Mouse (Mus musculus): ENCODE measurements around the gene Neu1. TPM values are rescaled to one million over a fixed set of nuclear protein-coding genes. Genes with fewer than 3 reads are reported as not detected.

The Neu1 gene
- total and polyA plus RNA-seq, 3 experiments: 14.5 to 22.0 (median 14.5) TPM

GRCm38 (mm10) chr17:34980655-34981054, 49.6 kb downstream of the Neu1 start:
- Histone ChIP-seq H3K4me3 (peak overlapping the region; percentile 97), H3K27me3 (ENCODE audit: control insufficient read depth, insufficient read depth, low read length) (no peaks in the 10 kb centered on the region), H3K9ac (ENCODE audit: low read depth, low read length) (0 out of 2 replicates have a peak overlapping the region, but pooled peaks have one; percentile 17), H3K27ac (peak overlapping the region; percentile 99), H3K4me1 (ENCODE audit: control insufficient read depth, insufficient read depth, low read length) (peaks cover 4% of the 10 kb centered on the region), H3K79me2 (replicated peaks; ENCODE audit: control insufficient read depth, insufficient read depth, low read length) (peaks cover 2% of the 10 kb centered on the region; the same call in 1 of the 2 replicates), H3K36me3 (ENCODE audit: control insufficient read depth, insufficient read depth, low read length) (no peaks in the 10 kb centered on the region; the same call in 1 of the 2 replicates)
- TF ChIP-seq POLR2A (IDR thresholded peaks at IDR 0.05; ENCODE audit: insufficient read depth, low read depth, low read length) (no peak), CTCF (IDR thresholded peaks at IDR 0.05) (peak; percentile 89)
- DNase-seq: no peak
- intact Hi-C loops (cut with DNase I): loop anchor here (1.0 to 5.0 kb wide), 4 partner anchors 20 to 143 kb away; partner anchors contain the start of genes Dxo, Neu1, Stk19 and Vars
- WGBS: 6% methylated on average over 2 of the region's 2 CpGs

GRCm38 (mm10) chr17:34981690-34982180, 50.7 kb downstream of the Neu1 start, which contains the start of gene Lsm2:
TSS of gene Lsm2 (plus strand) at chr17:34981862.
- H3K4me1 ChIP-seq (ENCODE audit: control insufficient read depth, insufficient read depth, low read length): peaks cover 4% of the 10 kb centered on the region
- no peaks in the 10 kb centered on the region; the same call in 1 of the 2 replicates for H3K36me3 ChIP-seq (ENCODE audit: control insufficient read depth, insufficient read depth, low read length)
- peak; percentile 95 to 96 for DNase-seq
- peak within 1 kb of the TSS; percentile 99 for H3K27ac ChIP-seq
- H3K9ac ChIP-seq (ENCODE audit: low read depth, low read length): peak within 1 kb of the TSS; percentile 98
- H3K4me3 ChIP-seq: peak within 1 kb of the TSS; percentile 97
- WGBS: under 1% methylated on average over 58 of the region's 58 CpGs
- TF ChIP-seq POLR2A (IDR thresholded peaks at IDR 0.05; ENCODE audit: insufficient read depth, low read depth, low read length) (peak; percentile 99), CTCF (IDR thresholded peaks at IDR 0.05) (peak; percentile 32), EP300 (IDR thresholded peaks at IDR 0.05; ENCODE audit: insufficient read depth, low read depth, low read length) (peak; percentile 86)
- H3K27me3 ChIP-seq (ENCODE audit: control insufficient read depth, insufficient read depth, low read length): no peaks in the 10 kb centered on the region
- intact Hi-C loops (cut with DNase I): loop anchor here (2.0 to 5.0 kb wide), 4 partner anchors 19 to 144 kb away; partner anchors contain the start of genes Dxo, Nelfe, Neu1 and Skiv2l
- peaks cover 2% of the 10 kb centered on the region; the same call in 1 of the 2 replicates for H3K79me2 ChIP-seq (replicated peaks; ENCODE audit: control insufficient read depth, insufficient read depth, low read length)

- WGBS: 0% methylated on average over 15 of the region's 15 CpGs
- Histone ChIP-seq H3K9ac (ENCODE audit: low read depth, low read length) (peak overlapping the region; percentile 98), H3K36me3 (ENCODE audit: control insufficient read depth, insufficient read depth, low read length) (no peaks in the 10 kb centered on the region; the same call in 1 of the 2 replicates), H3K27me3 (ENCODE audit: control insufficient read depth, insufficient read depth, low read length) (no peaks in the 10 kb centered on the region), H3K4me1 (ENCODE audit: control insufficient read depth, insufficient read depth, low read length) (peaks cover 4% of the 10 kb centered on the region), H3K27ac (peak overlapping the region; percentile 99), H3K4me3 (peak overlapping the region; percentile 97), H3K79me2 (replicated peaks; ENCODE audit: control insufficient read depth, insufficient read depth, low read length) (peaks cover 2% of the 10 kb centered on the region; the same call in 1 of the 2 replicates)
- TF ChIP-seq CTCF (IDR thresholded peaks at IDR 0.05): no peak
- intact Hi-C loops (cut with DNase I): loop anchor here (2.0 to 5.0 kb wide), 2 partner anchors 132 to 145 kb away; partner anchors contain the start of genes Dxo, Nelfe, Skiv2l and Stk19
- DNase-seq: no peak
Measured at GRCm38 (mm10) chr17:34982328-34982727, 51.3 kb downstream of the Neu1 start.

- TF ChIP-seq EP300 (IDR thresholded peaks at IDR 0.05; ENCODE audit: insufficient read depth, low read depth, low read length) (no peak), CTCF (IDR thresholded peaks at IDR 0.05) (peak; percentile 93)
- 75% methylated on average over 2 of the region's 2 CpGs for WGBS
- no peak overlapping the region for H3K4me3 ChIP-seq
- no peaks in the 10 kb centered on the region for H3K27me3 ChIP-seq (ENCODE audit: control insufficient read depth, insufficient read depth, low read length)
- no peak overlapping the region for H3K27ac ChIP-seq
- DNase-seq: no peak
- H3K9ac ChIP-seq (ENCODE audit: low read depth, low read length): no peak overlapping the region
- intact Hi-C loops (cut with DNase I): loop anchor here (1.0 to 5.0 kb wide), 2 partner anchors 128 to 147 kb away; partner anchors contain the start of genes Dxo and Stk19
- H3K79me2 ChIP-seq (replicated peaks; ENCODE audit: control insufficient read depth, insufficient read depth, low read length): peaks cover 2% of the 10 kb centered on the region; the same call in 1 of the 2 replicates
- H3K4me1 ChIP-seq (ENCODE audit: control insufficient read depth, insufficient read depth, low read length): peaks cover 4% of the 10 kb centered on the region
- no peaks in the 10 kb centered on the region; the same call in 1 of the 2 replicates for H3K36me3 ChIP-seq (ENCODE audit: control insufficient read depth, insufficient read depth, low read length)
Measured at GRCm38 (mm10) chr17:34984218-34984617, 53.2 kb downstream of the Neu1 start.

Other genes with a start within 250 kb of the Neu1 start
Only the 30 nearest of the 38 such genes appear.
- gene Cyp21a1, start 126.7 kb upstream of the Neu1 start, total RNA-seq (2021): not detected
- gene Cyp21a1, start 126.7 kb upstream of the Neu1 start, polyA plus RNA-seq (2012; rRNA removed): 0.09 and 0.20 TPM in 2 replicates
- 1 to 10 TPM; 8.5 to 9.5 TPM for gene Stk19, start 94.3 kb upstream of the Neu1 start, total RNA-seq (2021)
- gene Stk19, start 94.3 kb upstream of the Neu1 start, polyA plus RNA-seq (2012; rRNA removed): 14.1 and 17.3 TPM in 2 replicates
- 10 to 100 TPM; 12.4 to 14.2 TPM for gene Dxo, start 94.2 kb upstream of the Neu1 start, total RNA-seq (2021)
- 22.9 and 28.3 TPM in 2 replicates for gene Dxo, start 94.2 kb upstream of the Neu1 start, polyA plus RNA-seq (2012; rRNA removed)
- 10 to 100 TPM; 18.1 to 26.8 TPM for gene Skiv2l, start 81.0 kb upstream of the Neu1 start, total RNA-seq (2021)
- gene Skiv2l, start 81.0 kb upstream of the Neu1 start, polyA plus RNA-seq (2012; rRNA removed): 28.9 and 37.7 TPM in 2 replicates
- 10 to 100 TPM; 14.9 to 15.8 TPM for gene Nelfe, start 80.9 kb upstream of the Neu1 start, total RNA-seq (2021)
- 12.3 and 15.5 TPM in 2 replicates for gene Nelfe, start 80.9 kb upstream of the Neu1 start, polyA plus RNA-seq (2012; rRNA removed)
- gene Cfb, start 68.7 kb upstream of the Neu1 start, total RNA-seq (2021): 1 to 10 TPM; 2.6 to 3.8 TPM
- 3.9 and 5.7 TPM in 2 replicates for gene Cfb, start 68.7 kb upstream of the Neu1 start, polyA plus RNA-seq (2012; rRNA removed)
- gene Zbtb12, start 51.8 kb upstream of the Neu1 start, total RNA-seq (2021): 1 to 10 TPM; 7.9 to 9.0 TPM
- gene Zbtb12, start 51.8 kb upstream of the Neu1 start, polyA plus RNA-seq (2012; rRNA removed): 10.0 and 11.0 TPM in 2 replicates
- gene Gm20547, start 49.2 kb upstream of the Neu1 start, total RNA-seq (2021): not detected
- not detected in 2 replicates for gene Gm20547, start 49.2 kb upstream of the Neu1 start, polyA plus RNA-seq (2012; rRNA removed)
- gene C2, start 33.0 kb upstream of the Neu1 start, total RNA-seq (2021): 1 to 10 TPM; 1.8 to 3.1 TPM
- gene C2, start 33.0 kb upstream of the Neu1 start, polyA plus RNA-seq (2012; rRNA removed): 4.5 and 8.1 TPM in 2 replicates
- gene Ehmt2, start 32.8 kb upstream of the Neu1 start, total RNA-seq (2021): 10 to 100 TPM; 38.0 to 42.6 TPM
- gene Ehmt2, start 32.8 kb upstream of the Neu1 start, polyA plus RNA-seq (2012; rRNA removed): 61.6 and 64.0 TPM in 2 replicates
- not detected for gene Slc44a4, start 16.8 kb upstream of the Neu1 start, total RNA-seq (2021)
- gene Slc44a4, start 16.8 kb upstream of the Neu1 start, polyA plus RNA-seq (2012; rRNA removed): 1.1 TPM in 1 of 2 replicates, not detected in the other
- gene Hspa1b, start 28.0 kb downstream of the Neu1 start, total RNA-seq (2021): 10 to 100 TPM in 1 of 2 experiments, 1 to 10 TPM in 1; 2.9 to 11.2 TPM
- gene Hspa1b, start 28.0 kb downstream of the Neu1 start, polyA plus RNA-seq (2012; rRNA removed): 2.0 and 6.3 TPM in 2 replicates
- gene Gm20481, start 38.7 kb downstream of the Neu1 start, total RNA-seq (2021): not detected
- gene Gm20481, start 38.7 kb downstream of the Neu1 start, polyA plus RNA-seq (2012; rRNA removed): not detected in 2 replicates
- 1 to 10 TPM; 3.3 to 9.8 TPM for gene Hspa1a, start 40.9 kb downstream of the Neu1 start, total RNA-seq (2021)
- gene Hspa1a, start 40.9 kb downstream of the Neu1 start, polyA plus RNA-seq (2012; rRNA removed): 3.0 and 5.9 TPM in 2 replicates
- 10 to 100 TPM in 1 of 2 experiments, 1 to 10 TPM in 1; 8.3 to 10.9 TPM for gene Hspa1l, start 41.5 kb downstream of the Neu1 start, total RNA-seq (2021)
- gene Hspa1l, start 41.5 kb downstream of the Neu1 start, polyA plus RNA-seq (2012; rRNA removed): 3.6 and 6.6 TPM in 2 replicates
- 10 to 100 TPM; 17.3 to 21.3 TPM for gene Lsm2, start 50.6 kb downstream of the Neu1 start, total RNA-seq (2021)
- gene Lsm2, start 50.6 kb downstream of the Neu1 start, polyA plus RNA-seq (2012; rRNA removed): 50.7 and 58.0 TPM in 2 replicates
- gene Vars, start 69.7 kb downstream of the Neu1 start, total RNA-seq (2021): 10 to 100 TPM; 27.0 to 28.5 TPM
- 32.7 and 39.2 TPM in 2 replicates for gene Vars, start 69.7 kb downstream of the Neu1 start, polyA plus RNA-seq (2012; rRNA removed)
- 10 to 100 TPM; 10.0 to 10.9 TPM for gene Vwa7, start 85.3 kb downstream of the Neu1 start, total RNA-seq (2021)
- gene Vwa7, start 85.3 kb downstream of the Neu1 start, polyA plus RNA-seq (2012; rRNA removed): 7.5 and 10.2 TPM in 2 replicates
- not detected for gene Sapcd1, start 96.8 kb downstream of the Neu1 start, total RNA-seq (2021)
- 0.20 and 0.67 TPM in 2 replicates for gene Sapcd1, start 96.8 kb downstream of the Neu1 start, polyA plus RNA-seq (2012; rRNA removed)
- under 1 TPM; 0.23 to 0.29 TPM for gene Msh5, start 115.5 kb downstream of the Neu1 start, total RNA-seq (2021)
- 1.00 and 1.2 TPM in 2 replicates for gene Msh5, start 115.5 kb downstream of the Neu1 start, polyA plus RNA-seq (2012; rRNA removed)
- gene Clic1, start 118.7 kb downstream of the Neu1 start, total RNA-seq (2021): 10 to 100 TPM; 32.5 to 33.1 TPM
- gene Clic1, start 118.7 kb downstream of the Neu1 start, polyA plus RNA-seq (2012; rRNA removed): 44.4 and 51.6 TPM in 2 replicates
- gene Ddah2, start 127.8 kb downstream of the Neu1 start, total RNA-seq (2021): 10 to 100 TPM; 20.0 to 20.5 TPM
- 31.4 and 40.8 TPM in 2 replicates for gene Ddah2, start 127.8 kb downstream of the Neu1 start, polyA plus RNA-seq (2012; rRNA removed)
- gene Ly6g6c, start 134.1 kb downstream of the Neu1 start, total RNA-seq (2021): under 1 TPM; 0.34 to 0.55 TPM
- gene Ly6g6c, start 134.1 kb downstream of the Neu1 start, polyA plus RNA-seq (2012; rRNA removed): 0.23 and 0.64 TPM in 2 replicates
- gene Mpig6b, start 134.9 kb downstream of the Neu1 start, total RNA-seq (2021): 1 to 10 TPM in 1 of 2 experiments, under 1 TPM in 1; 0.31 to 2.4 TPM
- gene Mpig6b, start 134.9 kb downstream of the Neu1 start, polyA plus RNA-seq (2012; rRNA removed): 0.32 and 1.4 TPM in 2 replicates
- gene Ly6g6e, start 145.6 kb downstream of the Neu1 start, total RNA-seq (2021): not detected
- 0.41 TPM in 1 of 2 replicates, not detected in the other for gene Ly6g6e, start 145.6 kb downstream of the Neu1 start, polyA plus RNA-seq (2012; rRNA removed)
- under 1 TPM in 1 of 2 experiments, not detected in 1; 0.61 TPM for gene Ly6g6d, start 146.8 kb downstream of the Neu1 start, total RNA-seq (2021)
- gene Ly6g6d, start 146.8 kb downstream of the Neu1 start, polyA plus RNA-seq (2012; rRNA removed): 1.3 and 1.6 TPM in 2 replicates
- not detected for gene Ly6g6f, start 154.4 kb downstream of the Neu1 start, total RNA-seq (2021)
- 0.27 TPM in 1 of 2 replicates, not detected in the other for gene Ly6g6f, start 154.4 kb downstream of the Neu1 start, polyA plus RNA-seq (2012; rRNA removed)
- 10 to 100 TPM; 53.2 to 62.5 TPM for gene Abhd16a, start 158.0 kb downstream of the Neu1 start, total RNA-seq (2021)
- 95.7 and 98.2 TPM in 2 replicates for gene Abhd16a, start 158.0 kb downstream of the Neu1 start, polyA plus RNA-seq (2012; rRNA removed)
- not detected for gene Ly6g5c, start 177.0 kb downstream of the Neu1 start, total RNA-seq (2021)
- gene Ly6g5c, start 177.0 kb downstream of the Neu1 start, polyA plus RNA-seq (2012; rRNA removed): not detected in 2 replicates
- under 1 TPM in 1 of 2 experiments, not detected in 1; 0.36 TPM for gene Ly6g5b, start 184.2 kb downstream of the Neu1 start, total RNA-seq (2021)
- 0.23 and 0.35 TPM in 2 replicates for gene Ly6g5b, start 184.2 kb downstream of the Neu1 start, polyA plus RNA-seq (2012; rRNA removed)